Mouse (Mus musculus) midbrain, embryonic 16.5 days (tissue): ENCODE measurements around the gene Scg5. TPM values are rescaled to one million over a fixed set of nuclear protein-coding genes. Genes with fewer than 3 reads are reported as not detected.

Experiments
- ATAC-seq: fragments of 200-750 bp; cut with Nextera tagmentation; 2 replicates; pipeline ENCODE4 v1.8.0; 2017; ENCODE audit warnings: moderate TSS enrichment
- H3K27ac ChIP-seq: fragments of 300-500 bp; sonication (generic); 2 replicates; pipeline ENCODE4 v1.5.1; 2014; ENCODE audit warnings: mild to moderate bottlenecking, low read length, mixed read lengths
- H3K27me3 ChIP-seq: fragments of 300-500 bp; sonication (generic); 2 replicates; pipeline ENCODE4 v1.6.1; 2014; ENCODE audit warnings: low read depth, low read length, mixed read lengths; ENCODE audit not compliant: control insufficient read depth, insufficient read depth
- H3K36me3 ChIP-seq: fragments of 300-500 bp; sonication (generic); 2 replicates; pipeline ENCODE4 v1.6.1; 2014; ENCODE audit warnings: mild to moderate bottlenecking, low read length, moderate library complexity, mixed read lengths; ENCODE audit not compliant: control insufficient read depth, insufficient read depth
- H3K4me1 ChIP-seq: fragments of 300-500 bp; sonication (generic); 2 replicates; pipeline ENCODE4 v1.6.1; 2014; ENCODE audit warnings: mild to moderate bottlenecking, low read length, mixed read lengths; ENCODE audit not compliant: control insufficient read depth, insufficient read depth
- H3K4me2 ChIP-seq: fragments of 300-500 bp; sonication (generic); 2 replicates; pipeline ENCODE4 v1.6.1; 2014; ENCODE audit warnings: mild to moderate bottlenecking, low read length, mixed read lengths
- H3K4me3 ChIP-seq: fragments of 300-500 bp; sonication (generic); 2 replicates; pipeline ENCODE4 v1.5.1; 2014; ENCODE audit warnings: low read depth, mild to moderate bottlenecking, low read length, moderate library complexity, mixed read lengths
- H3K9ac ChIP-seq: fragments of 300-500 bp; sonication (generic); 2 replicates; pipeline ENCODE4 v1.6.1; 2014; ENCODE audit warnings: low read depth, low read length, mixed read lengths
- H3K9me3 ChIP-seq: fragments of 300-500 bp; sonication (generic); replicated peaks from 2 replicates; pipeline ENCODE4 v1.6.1; 2014; ENCODE audit warnings: mild to moderate bottlenecking, low read length, mixed read lengths; ENCODE audit not compliant: control insufficient read depth, poor library complexity, severe bottlenecking
- WGBS: fragments of 180-500 bp; shearing (Covaris S2); extraction: QIAGEN DNeasy Blood & Tissue Kit; methylation state at CpG from one replicate; pipeline ENCODE4 v1.1.7; 2014; 5-methylcytosine and 5-hydroxymethylcytosine counted together
- polyA plus RNA-seq: library from polyadenylated mRNA; unstranded; fragments of >200 nt; fragmentation: Nextera tagmentation; extraction: Ambion mirVana; gene quantifications from 2 replicates; pipeline ENCODE4 v1.2.1, GENCODE M21; 2015

Scg5 gene
- polyA plus RNA-seq, 1 experiment from 2014 or later = 297 TPM

DNA sequence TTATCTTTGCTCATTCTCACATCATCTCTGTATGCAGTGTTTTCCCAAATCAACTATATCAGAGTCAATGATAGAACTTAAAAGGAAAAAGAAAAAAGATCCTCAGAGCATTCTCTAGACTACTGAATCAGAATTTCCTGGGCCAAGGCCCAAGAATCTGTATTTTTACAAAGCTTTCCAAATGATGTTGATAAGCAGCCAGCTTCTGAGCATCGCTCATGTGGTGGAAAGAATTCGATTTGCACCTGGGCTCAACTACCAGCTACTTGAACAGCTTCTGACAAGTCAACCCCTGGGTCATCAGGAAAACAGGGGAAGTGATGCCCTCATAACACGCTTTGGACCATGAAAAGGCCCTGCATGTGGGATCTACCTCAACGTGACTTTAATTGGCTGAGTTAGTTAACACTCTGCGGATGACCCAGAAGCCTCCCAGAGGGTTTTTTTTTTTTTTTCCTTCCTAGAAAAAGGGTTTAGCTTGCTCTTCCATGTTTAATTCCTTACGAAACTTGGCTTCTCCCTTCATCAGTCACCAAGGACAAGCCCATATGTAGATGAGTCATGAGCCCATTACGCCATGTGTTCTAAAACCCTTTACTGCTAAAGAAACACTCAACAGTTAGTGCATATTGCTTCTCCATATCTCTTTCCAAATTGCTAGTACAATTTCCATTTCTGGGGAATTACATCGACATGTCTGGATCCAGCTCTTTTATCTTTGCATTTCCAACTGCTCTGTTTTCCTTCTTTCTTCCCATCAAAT is 60.2 kb downstream of the Scg5 start:
- Histone ChIP-seq H3K4me3 (no peak overlapping the region), H3K4me1 (no peaks in the 10 kb centered on the region), H3K36me3 (peaks cover 3% of the 10 kb centered on the region; the same call in 1 of the 2 replicates), H3K9ac (no peak overlapping the region), H3K4me2 (no peak overlapping the region), H3K27me3 (no peaks in the 10 kb centered on the region), H3K27ac (no peak overlapping the region), H3K9me3 (no peaks in the 10 kb centered on the region)
- 92% methylated on average over 8 of the region's 8 CpGs for WGBS
- no peak for ATAC-seq

- Histone ChIP-seq H3K9ac (no peak overlapping the region), H3K4me2 (no peak overlapping the region), H3K27ac (no peak overlapping the region), H3K9me3 (no peaks in the 10 kb centered on the region), H3K36me3 (peaks cover 3% of the 10 kb centered on the region; the same call in 1 of the 2 replicates), H3K4me1 (no peaks in the 10 kb centered on the region), H3K27me3 (no peaks in the 10 kb centered on the region), H3K4me3 (no peak overlapping the region)
- WGBS = 63% methylated on average over 1 of the region's 1 CpGs
- no peak for ATAC-seq
Measured at GRCm38 (mm10) chr2:113765885-113766284, 63.0 kb downstream of the Scg5 start.

DNA sequence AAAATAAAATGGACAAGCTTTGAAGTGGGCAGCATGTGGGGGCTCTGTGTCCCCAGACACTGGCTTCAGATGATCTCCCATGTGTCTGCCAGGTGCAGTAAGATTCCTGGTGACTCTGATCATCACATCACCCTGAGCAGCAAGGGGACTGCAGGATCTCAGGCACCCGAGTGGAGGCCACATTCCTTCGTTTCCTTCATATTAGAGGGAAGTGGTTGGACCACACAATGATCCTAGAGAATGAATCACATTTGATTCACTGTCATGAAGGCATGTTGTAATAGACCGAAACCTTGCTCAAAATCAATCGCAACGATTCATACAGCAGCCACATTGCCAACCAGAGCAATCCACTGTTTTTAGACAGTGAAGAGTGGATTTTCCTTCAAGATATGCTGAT is 64.0 kb downstream of the Scg5 start:
- Histone ChIP-seq H3K27me3 (peaks cover 4% of the 10 kb centered on the region; the same call in 1 of the 2 replicates), H3K4me3 (no peak overlapping the region), H3K4me2 (no peak overlapping the region), H3K9ac (no peak overlapping the region), H3K27ac (no peak overlapping the region), H3K36me3 (peaks cover 3% of the 10 kb centered on the region; the same call in 1 of the 2 replicates), H3K9me3 (no peaks in the 10 kb centered on the region), H3K4me1 (no peaks in the 10 kb centered on the region)
- ATAC-seq = no peak
- 91% methylated on average over 5 of the region's 5 CpGs for WGBS

GRCm38 (mm10) chr2:113758311-113759161 is 70.4 kb downstream of the Scg5 start, which contains the start of gene Grem1:
TSS of gene Grem1 (minus strand) at chr2:113758646.
- under 1% methylated on average over 55 of the region's 64 CpGs for WGBS
- ATAC-seq = peak; percentile 82
- Histone ChIP-seq H3K4me1 (peaks cover 6% of the 10 kb centered on the region; the same call in 1 of the 2 replicates), H3K27me3 (peaks cover 4% of the 10 kb centered on the region; the same call in 1 of the 2 replicates), H3K9me3 (no peaks in the 10 kb centered on the region), H3K36me3 (no peaks in the 10 kb centered on the region), H3K27ac (no peak within 1 kb of the TSS), H3K4me2 (peak within 1 kb of the TSS; percentile 97), H3K4me3 (peak within 1 kb of the TSS; percentile 53), H3K9ac (peak within 1 kb of the TSS; percentile 67)

DNA sequence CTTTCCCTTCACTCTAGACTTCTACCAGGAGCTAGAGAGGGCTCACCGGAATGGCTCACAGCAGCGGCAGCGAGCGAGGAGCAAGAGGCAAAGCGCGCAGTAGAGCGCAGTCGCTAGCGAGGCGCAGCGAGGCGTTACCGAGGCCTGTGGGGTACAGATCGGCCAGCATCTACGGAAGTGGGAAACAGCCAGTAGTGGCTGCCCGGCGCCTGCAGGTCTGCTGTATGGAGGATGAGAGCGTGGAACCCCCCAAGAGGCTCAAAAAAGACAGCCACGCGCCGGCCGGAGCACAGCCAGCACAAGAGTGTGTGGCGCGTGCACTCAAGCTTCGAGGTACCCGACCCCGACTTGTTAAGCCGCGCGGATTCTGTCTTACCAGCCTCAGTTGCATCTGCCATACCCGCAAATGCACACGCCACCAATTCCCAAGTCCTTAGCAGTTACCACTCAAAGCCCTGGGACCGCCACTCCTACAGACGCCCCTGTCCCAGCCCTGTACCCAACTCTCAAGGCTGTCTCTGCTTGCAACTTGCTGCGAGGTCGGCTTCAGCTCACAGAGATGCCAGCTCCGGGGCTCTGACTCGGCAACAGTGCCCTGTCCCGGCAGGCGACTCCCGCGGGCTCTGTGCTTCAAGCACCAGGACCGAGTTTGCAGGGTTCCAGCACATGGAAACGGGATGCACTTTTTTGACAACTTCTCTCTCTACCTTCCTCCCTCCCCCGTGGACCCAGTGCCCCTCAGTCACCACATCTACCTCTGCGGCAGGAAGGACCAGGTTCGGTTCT is 71.2 kb downstream of the Scg5 start:
- peaks cover 6% of the 10 kb centered on the region; the same call in 1 of the 2 replicates for H3K4me1 ChIP-seq
- H3K9ac ChIP-seq = peak overlapping the region; percentile 67
- ATAC-seq = peak; percentile 65
- under 1% methylated on average over 47 of the region's 47 CpGs for WGBS
- peaks cover 4% of the 10 kb centered on the region; the same call in 1 of the 2 replicates for H3K27me3 ChIP-seq
- H3K4me2 ChIP-seq = peak overlapping the region; percentile 97
- no peaks in the 10 kb centered on the region for H3K9me3 ChIP-seq
- no peaks in the 10 kb centered on the region for H3K36me3 ChIP-seq
- H3K27ac ChIP-seq = no peak overlapping the region
- H3K4me3 ChIP-seq = peak overlapping the region; percentile 53

DNA sequence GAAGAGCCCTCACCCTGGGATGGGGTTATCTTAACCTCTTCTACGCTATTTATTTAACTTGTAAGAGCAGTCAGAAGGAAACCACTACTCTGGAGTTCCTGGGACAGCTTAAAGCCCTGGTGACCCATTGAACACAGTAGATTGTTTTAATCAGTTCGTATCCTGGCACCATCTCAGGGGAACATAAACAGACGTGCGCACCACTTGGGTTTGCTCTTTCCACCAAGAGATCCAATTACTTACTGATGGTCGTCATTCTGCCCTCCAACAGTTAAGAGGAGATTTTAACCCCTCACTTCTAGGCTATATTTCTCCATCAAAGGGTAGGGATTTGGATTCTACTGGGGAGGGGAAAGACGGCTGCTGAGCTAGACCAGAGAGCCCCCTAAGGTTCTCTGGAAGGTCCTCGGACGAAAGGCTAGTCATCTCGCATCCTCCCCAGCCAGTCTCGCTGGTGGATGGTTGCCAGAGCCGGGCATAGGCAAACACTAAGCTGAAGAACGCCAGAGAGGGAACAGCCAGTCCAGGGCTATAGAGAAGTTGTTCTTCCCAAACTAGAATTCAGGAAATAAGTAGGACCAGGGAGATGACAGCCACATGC is 71.9 kb downstream of the Scg5 start:
- ATAC-seq = 0 out of 2 replicates have a peak, but pooled peaks have one; percentile 4
- WGBS = 1% methylated on average over 12 of the region's 12 CpGs

DNA sequence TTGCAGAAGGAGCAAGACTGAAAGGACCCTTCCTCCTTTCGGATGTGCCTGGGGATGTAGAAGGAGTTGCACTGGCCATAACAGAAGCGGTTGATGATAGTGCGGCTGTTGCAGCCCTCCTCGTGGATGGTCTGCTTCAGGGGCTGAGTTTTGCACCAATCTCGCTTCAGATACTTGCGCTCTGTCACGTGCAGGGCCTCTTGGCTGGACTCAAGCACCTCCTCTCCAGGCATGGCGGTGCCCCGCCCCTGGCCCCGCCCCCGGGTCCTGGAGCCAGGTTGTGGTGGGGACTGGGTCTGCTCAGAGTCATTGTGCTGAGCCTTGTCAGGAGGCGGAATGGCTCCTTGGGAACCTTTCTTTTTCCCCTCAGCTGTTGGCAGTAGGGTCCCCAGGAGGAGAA is 79.2 kb downstream of the Scg5 start:
- Histone ChIP-seq H3K4me3 (no peak overlapping the region), H3K36me3 (no peaks in the 10 kb centered on the region), H3K9me3 (no peaks in the 10 kb centered on the region), H3K4me2 (no peak overlapping the region), H3K9ac (no peak overlapping the region), H3K27me3 (no peaks in the 10 kb centered on the region), H3K4me1 (no peaks in the 10 kb centered on the region), H3K27ac (no peak overlapping the region)
- 0 out of 2 replicates have a peak, but pooled peaks have one; percentile 21 for ATAC-seq
- WGBS = 86% methylated on average over 12 of the region's 12 CpGs

More for the DNA sequence above, 71.9 kb downstream of the Scg5 start:
- Histone ChIP-seq H3K4me2 (peak overlapping the region; percentile 97), H3K36me3 (no peaks in the 10 kb centered on the region), H3K4me1 (peaks cover 6% of the 10 kb centered on the region; the same call in 1 of the 2 replicates), H3K27me3 (peaks cover 4% of the 10 kb centered on the region; the same call in 1 of the 2 replicates), H3K9ac (peak overlapping the region; percentile 67; the same call in 1 of the 2 replicates), H3K9me3 (no peaks in the 10 kb centered on the region), H3K27ac (no peak overlapping the region), H3K4me3 (peak overlapping the region; percentile 53)

DNA sequence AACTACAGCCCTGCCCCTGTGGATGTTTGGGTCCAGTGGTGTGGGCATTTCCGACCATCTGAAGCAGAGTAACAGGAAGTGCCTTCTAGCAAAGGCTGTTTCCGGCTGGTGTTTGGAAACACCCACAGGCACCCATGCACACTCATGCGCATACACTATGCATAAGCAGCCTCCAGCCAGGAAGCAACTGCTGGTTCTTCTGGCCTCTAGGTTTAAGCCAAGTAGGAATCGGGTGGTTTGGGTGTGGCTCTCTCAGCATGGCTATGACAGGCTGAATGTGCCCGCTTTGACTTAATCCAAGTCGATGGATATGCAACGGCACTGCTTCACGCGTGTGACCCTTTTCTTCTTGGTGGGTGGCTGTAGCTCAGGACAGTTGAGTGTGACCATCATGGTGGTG is 79.6 kb downstream of the Scg5 start:
- WGBS = 95% methylated on average over 9 of the region's 9 CpGs
- no peaks in the 10 kb centered on the region for H3K36me3 ChIP-seq
- no peak for ATAC-seq
- no peak overlapping the region for H3K4me2 ChIP-seq
- no peaks in the 10 kb centered on the region for H3K4me1 ChIP-seq
- H3K9me3 ChIP-seq = no peaks in the 10 kb centered on the region
- H3K4me3 ChIP-seq = no peak overlapping the region
- H3K27ac ChIP-seq = no peak overlapping the region
- no peak overlapping the region for H3K9ac ChIP-seq
- H3K27me3 ChIP-seq = no peaks in the 10 kb centered on the region
